Mouse (Mus musculus) right cerebral cortex, postnatal 36 days (tissue): ENCODE data around the gene Zfp385b.

Experiments
- DNase-seq, 2 experiments: peaks; one replicate each; pipeline ENCODE4 v3.0.0; 2022; ENCODE audit warnings: low spot score in 2 of 2, mixed read lengths in 1 of 2

The Zfp385b gene

DNA sequence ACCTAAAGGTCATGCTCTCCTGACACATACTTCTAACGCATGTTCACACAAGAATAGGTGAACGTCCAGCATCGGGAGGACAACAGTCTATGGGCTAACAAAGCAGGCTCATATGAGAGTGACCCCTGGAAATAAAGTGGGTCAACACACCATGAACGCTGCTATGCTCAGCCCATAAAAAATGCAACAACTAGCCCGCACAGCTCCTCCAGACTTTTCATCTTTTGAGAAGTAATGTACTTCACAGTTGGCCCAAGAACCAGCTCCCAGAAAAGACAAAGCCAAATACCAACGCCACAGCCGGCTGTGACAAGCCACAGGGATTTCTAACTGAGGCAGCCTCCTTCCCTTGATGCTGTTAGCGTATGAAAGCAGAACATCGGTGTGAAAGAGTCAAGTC lies 112.3 kb downstream of the Zfp385b start:
- DNase-seq: no peak

DNA sequence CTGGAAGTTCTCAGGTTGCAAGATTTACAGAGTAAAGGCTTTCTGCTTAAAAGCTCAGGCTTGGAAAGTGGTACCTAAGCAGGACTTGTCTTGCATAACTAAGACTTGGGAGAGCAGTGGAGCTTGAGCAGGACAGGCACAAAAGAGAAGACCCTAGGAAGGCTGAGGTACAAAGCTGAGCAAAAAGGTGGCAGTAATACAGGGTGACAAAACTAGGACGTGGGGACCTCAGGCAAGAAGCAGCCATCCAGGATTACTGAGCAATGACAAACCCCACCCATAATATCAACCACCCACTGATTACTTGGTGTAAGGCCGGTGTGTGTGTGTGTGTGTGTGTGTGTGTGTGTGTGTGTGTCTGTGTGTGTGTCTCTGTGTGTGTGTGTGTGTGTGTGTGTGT lies 114.0 kb downstream of the Zfp385b start:
- no peak for DNase-seq

- peak; percentile 50 to 66 for DNase-seq
Observed at GRCm38 (mm10) chr2:77703080-77703479, 116.4 kb downstream of the Zfp385b start.

DNA sequence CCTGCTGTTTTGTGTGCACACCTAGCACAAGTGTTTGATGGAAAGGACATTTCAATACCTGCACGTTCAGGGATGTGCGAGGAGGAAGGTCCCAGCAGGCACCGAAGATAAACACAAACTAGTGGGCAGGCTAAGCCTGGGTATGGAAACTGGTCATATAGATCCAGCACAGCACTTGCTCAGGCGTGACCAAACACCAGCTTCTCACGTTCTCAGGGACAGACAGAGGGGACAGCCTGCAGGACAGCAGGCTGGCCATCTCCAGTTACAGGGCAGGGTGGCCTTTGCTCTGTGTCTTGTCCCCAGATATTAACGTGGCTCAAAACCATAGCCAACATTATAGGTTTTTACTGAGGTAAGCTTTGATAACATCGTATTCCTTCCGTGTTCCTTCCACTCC lies 128.3 kb downstream of the Zfp385b start:
- no peak for DNase-seq

DNA sequence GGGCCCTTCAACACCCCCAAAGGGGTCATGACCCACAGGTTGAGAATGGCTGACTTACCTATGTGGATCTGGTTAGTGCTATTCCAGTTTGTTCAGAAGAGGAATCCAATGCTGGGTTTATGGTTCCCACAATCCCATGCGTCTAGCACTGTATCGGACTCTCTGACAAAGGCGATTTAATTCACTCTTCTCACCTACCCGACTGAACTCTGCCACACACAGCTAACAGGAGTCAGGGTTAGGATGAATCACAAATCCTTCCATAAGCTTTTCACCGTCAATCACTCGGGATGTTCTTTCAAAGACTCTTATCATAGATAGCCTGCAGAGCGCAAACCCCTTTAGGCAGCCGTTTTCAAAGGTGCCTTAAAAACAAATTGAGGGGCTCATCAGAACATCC lies 129.1 kb downstream of the Zfp385b start:
- no peak for DNase-seq

- no peak for DNase-seq
Observed at GRCm38 (mm10) chr2:77688651-77689050, 130.8 kb downstream of the Zfp385b start.

DNA sequence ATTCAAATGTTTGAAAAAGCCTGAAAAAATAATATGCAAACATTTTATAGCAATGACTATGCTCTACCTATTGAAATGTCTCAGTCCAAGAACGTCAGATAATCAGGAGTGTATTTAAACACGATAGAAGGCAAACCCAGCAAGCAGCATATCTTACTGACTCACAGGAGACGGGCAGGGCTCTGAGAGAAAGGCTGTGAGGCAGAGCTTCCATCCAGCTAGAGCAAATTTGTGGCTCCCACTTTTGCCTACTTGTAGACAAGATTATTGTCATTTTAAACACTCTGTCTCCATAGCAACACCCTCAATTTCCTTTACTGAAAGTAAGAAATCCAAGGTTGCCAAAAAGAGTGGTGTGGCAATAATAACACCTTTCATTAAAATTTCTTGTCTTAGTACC lies 135.4 kb downstream of the Zfp385b start:
- no peak for DNase-seq

- no peak for DNase-seq
Observed at GRCm38 (mm10) chr2:77682205-77682604, 137.2 kb downstream of the Zfp385b start.

- DNase-seq: no peak
Observed at GRCm38 (mm10) chr2:77681741-77682140, 137.7 kb downstream of the Zfp385b start.

GRCm38 (mm10) chr2:77673770-77674169 lies 145.7 kb downstream of the Zfp385b start:
- no peak for DNase-seq

DNA sequence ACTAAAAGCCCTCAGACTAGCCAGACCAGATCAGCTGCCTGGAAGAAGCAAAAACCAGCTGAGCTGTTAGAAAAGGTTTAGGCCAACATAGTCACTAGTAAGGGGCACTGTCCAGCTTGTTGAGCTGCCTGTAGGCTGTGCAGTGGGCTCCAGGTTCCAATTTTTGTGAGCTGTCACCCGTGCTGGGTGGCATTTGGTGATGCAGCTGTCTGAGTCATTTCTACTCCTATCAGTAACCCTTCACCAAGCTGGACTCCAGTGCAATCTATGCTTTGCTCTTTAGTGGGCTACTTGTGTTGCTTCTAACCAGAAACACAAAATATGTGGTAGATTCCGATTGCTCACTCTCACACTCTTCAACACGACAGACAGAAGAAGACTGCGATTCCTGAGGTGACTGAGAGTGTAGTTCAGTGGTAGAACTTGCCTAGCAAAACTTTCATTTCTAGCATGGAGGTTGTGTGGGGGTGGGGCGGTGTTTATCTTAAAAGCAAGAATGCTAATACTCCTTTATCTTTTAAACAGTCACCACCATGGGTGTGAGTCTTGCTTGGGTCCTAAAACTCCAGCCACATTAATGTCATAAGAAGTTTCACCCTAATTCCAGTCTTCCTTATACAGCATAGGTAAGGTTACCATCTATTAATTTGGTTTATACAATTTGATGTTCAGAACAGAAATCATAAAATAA lies 147.1 kb downstream of the Zfp385b start:
- DNase-seq: no peak

DNA sequence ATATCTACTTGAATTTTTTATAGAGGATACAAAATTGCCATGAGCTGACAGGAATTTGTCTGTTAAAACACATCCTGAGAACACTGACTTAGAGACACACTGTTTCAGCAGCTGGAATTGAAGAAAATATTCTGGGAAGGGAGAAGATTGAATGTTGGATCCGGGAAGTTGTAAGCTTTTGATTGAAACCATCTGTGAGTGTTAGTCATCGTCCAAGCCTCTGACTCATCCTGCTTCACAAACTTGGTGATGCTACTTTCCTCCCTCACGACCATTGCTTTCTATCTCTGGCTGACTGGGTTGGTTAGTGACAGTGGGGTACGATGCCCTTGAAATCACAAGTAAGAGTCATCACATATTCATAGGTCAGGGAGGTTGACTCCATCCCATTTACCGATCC lies 157.3 kb downstream of the Zfp385b start:
- peak; percentile 20 to 43 for DNase-seq

GRCm38 (mm10) chr2:77653686-77654085 lies 165.8 kb downstream of the Zfp385b start:
- DNase-seq: no peak

DNA sequence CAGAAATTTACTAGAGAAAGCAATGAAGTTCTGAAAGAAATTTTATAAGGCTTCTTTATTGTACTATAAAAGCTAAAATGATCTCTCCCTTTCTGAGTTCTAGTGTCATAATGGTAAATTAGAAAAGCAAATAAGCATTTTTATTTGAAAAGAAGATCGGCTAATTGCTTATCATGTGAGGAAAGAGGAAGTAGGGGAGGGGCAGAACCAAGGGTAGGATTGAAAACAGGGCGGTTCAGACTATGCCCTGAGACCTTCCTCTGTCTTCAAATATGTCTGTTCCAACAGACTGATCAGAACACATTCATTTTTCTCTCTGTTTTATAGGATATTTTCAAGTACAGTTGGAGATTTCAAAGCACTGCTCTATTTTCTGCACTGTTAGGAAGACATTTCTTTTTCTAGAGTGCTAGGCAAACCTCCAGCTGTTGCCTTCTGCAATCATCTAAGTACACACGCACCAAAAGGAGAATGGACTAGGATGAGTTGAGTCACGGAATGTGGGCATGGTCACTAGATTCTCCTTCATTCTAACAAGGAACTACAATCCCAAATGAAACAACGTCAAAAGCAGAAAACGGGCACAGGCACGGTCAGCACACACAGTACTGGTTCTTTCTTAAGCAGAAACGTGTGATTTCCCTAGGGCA lies 177.8 kb downstream of the Zfp385b start:
- peak; percentile 22 to 38 for DNase-seq

GRCm38 (mm10) chr2:77639993-77640392 lies 179.4 kb downstream of the Zfp385b start:
- no peak for DNase-seq

GRCm38 (mm10) chr2:77631606-77632005 lies 187.8 kb downstream of the Zfp385b start:
- DNase-seq: no peak

DNA sequence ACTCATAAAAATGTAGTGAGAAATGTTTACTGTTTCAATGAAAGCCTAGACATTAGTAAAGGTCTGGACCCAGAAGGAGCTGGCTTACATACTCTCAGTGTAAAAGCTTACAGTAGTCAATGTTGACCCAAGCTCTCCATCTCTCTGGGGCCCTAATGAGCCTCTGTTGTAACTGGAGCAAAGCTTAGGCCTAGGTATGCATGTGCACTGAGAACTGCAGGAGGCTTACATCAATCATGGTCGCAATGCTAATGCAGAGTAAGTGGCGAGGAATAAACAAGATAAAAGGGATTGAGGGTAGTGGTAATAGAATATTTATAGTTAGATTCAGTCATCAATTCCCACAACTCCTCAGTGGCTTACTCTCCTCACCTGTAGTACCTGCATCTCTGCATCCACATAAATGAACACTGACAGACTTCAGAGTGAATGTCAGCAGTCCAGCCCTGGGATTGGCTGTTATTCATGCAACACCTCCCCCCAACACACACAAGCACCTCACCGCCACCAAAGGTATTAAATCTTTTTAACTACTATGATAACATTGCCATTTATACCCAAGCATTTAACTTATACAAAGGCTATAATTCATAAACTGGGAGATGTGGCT lies 191.7 kb downstream of the Zfp385b start:
- DNase-seq: no peak

GRCm38 (mm10) chr2:77618686-77619085 lies 200.8 kb downstream of the Zfp385b start:
- no peak for DNase-seq

DNA sequence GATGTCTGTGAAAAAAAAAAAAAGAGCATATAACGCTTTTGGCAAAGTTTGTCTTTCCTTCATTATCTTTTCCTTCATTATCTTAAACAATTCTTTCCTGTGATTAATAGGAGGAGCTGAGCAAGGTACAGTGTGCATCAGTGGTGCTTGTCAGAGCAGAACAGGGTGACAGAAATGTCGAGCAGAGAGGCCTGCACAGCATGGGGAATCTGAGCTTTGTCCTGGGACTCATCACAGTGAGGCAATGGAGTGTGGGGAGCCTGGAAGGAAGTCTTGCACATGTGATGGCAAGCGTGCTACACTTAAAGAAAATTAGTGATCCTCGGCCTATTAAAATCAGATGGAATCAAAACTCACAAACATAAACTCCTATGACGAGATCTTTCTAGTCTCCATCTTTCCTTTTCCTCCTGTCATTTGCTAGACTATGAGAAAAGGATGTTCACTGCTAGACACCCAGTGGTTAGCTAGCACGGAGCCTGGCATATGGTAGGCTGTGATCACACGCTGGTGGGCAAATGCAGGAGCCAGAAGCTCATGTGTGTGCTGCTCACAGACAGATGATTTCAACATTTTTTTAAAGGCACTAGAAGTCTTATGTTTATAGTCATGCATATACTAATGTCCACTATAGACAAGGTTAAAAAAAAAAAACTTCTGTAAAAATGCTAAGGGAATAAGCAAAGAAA lies 209.0 kb downstream of the Zfp385b start:
- no peak for DNase-seq

DNA sequence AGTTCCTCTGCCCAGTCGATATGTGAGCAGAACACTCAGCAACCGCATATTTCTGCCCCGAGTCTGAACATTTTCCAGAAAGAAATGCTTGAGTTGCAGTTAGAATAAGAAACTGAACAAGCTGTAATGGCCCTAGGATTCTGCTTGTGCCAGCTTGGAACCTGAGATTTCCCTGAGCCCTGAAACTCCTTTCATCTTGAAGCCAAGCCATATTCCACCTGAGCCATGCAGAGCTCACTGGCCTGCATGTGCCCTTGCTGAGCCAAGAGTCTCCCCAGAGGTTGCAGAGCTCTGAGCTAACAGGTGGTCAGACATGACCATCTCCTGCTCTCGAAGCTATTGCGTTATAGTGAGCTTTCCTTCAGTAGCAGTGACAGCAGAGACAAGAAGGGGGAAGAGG lies 210.0 kb downstream of the Zfp385b start:
- DNase-seq: no peak

DNA sequence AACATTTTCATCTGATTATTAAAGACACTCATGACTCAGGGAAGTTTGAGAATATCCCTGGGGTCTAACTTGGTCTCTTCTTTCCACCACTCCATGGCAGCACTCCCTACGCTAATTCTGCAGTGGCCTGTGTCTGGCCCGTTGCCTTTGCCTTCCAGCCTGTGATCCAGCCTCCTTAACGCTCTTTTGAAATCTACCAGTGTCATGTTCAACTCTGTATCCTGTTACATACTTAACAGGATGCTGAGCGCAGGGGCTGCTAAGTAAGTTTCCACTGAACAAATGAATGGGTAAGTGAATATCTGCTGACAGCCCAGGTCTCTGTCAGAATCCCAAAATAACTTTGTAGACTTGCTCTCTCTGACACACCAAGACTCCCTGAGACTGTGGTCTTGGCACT lies 210.8 kb downstream of the Zfp385b start:
- no peak for DNase-seq

- DNase-seq: no peak
Observed at GRCm38 (mm10) chr2:77593461-77593860, 226.0 kb downstream of the Zfp385b start.

- no peak for DNase-seq
Observed at GRCm38 (mm10) chr2:77592525-77592924, 226.9 kb downstream of the Zfp385b start.
